Mouse (Mus musculus): ENCODE measurements around the gene Nagpa.

GRCm38 (mm10) chr16:5146367-5147036, 57.3 kb downstream of the Nagpa start:
- TF ChIP-seq USF1 (IDR thresholded peaks at IDR 0.05; ENCODE audit: low read depth, low read length): no peak
- TF ChIP-seq CTCF (IDR thresholded peaks at IDR 0.05 in 2 of 3, conservative IDR thresholded peaks at IDR 0.05 in 1 of 3; ENCODE audit: control insufficient read depth in 1 of 3, insufficient read depth in 1 of 3, low read depth in 2 of 3, low read length in 3 of 3, poor library complexity in 1 of 3, severe bottlenecking in 1 of 3): no peak
- no peak for TF ChIP-seq GATA1 (IDR thresholded peaks at IDR 0.05; ENCODE audit: low read depth, low read length)
- no peak for TF ChIP-seq POLR2AphosphoS5 (IDR thresholded peaks at IDR 0.05; ENCODE audit: borderline replicate concordance, low read depth, low read length)
- TF ChIP-seq HCFC1 (IDR thresholded peaks at IDR 0.05; ENCODE audit: low read depth, low read length): no peak
